Mouse (Mus musculus): ENCODE data around the gene Nrf1. TPM values are rescaled to one million over a fixed set of nuclear protein-coding genes. Genes with fewer than 3 reads are reported as not detected.
A peak's percentile ranks its signal among the peaks of the same experiment; 100 is the strongest.

Nrf1 gene
- polyA plus RNA-seq, 1 experiment from 2014 or later, result 49.8 TPM

- ATAC-seq (ENCODE audit: insufficient read depth, low FRiP score, low read depth), result no peak
- Histone ChIP-seq H3K4me1 (peaks cover 39% of the 10 kb centered on the region), H3K27ac (peak overlapping the region; percentile 85), H3K9ac (peak overlapping the region; percentile 29), H3K4me2 (peak overlapping the region; percentile 67), H3K36me3 (no peaks in the 10 kb centered on the region), H3K9me3 (no peaks in the 10 kb centered on the region), H3K27me3 (replicated peaks) (peaks cover 75% of the 10 kb centered on the region), H3K4me3 (replicated peaks) (peak overlapping the region; percentile 50)
- WGBS, result 2% methylated on average over 44 of the region's 44 CpGs
Measured at GRCm38 (mm10) chr6:30172820-30173550, 125.2 kb downstream of the Nrf1 start.

GRCm38 (mm10) chr6:30173551-30174460 lies 126.0 kb downstream of the Nrf1 start:
- peak; percentile 82 for ATAC-seq (ENCODE audit: insufficient read depth, low FRiP score, low read depth)
- H3K4me1 ChIP-seq, result peaks cover 45% of the 10 kb centered on the region

GRCm38 (mm10) chr6:30174461-30175224 lies 126.9 kb downstream of the Nrf1 start:
- no peaks in the 10 kb centered on the region for H3K9me3 ChIP-seq
- H3K4me1 ChIP-seq, result peaks cover 48% of the 10 kb centered on the region
- under 1% methylated on average over 33 of the region's 33 CpGs for WGBS
- peak overlapping the region; percentile 67 for H3K4me2 ChIP-seq
- ATAC-seq (ENCODE audit: insufficient read depth, low FRiP score, low read depth), result peak; percentile 13; the same call in 1 of the 2 replicates
- no peak overlapping the region for H3K9ac ChIP-seq
- no peak overlapping the region for H3K27ac ChIP-seq
- peak overlapping the region; percentile 50 for H3K4me3 ChIP-seq (replicated peaks)
- peaks cover 91% of the 10 kb centered on the region for H3K27me3 ChIP-seq (replicated peaks)
- no peaks in the 10 kb centered on the region for H3K36me3 ChIP-seq

More at GRCm38 (mm10) chr6:30173551-30174460, 126.0 kb downstream of the Nrf1 start:
- H3K36me3 ChIP-seq, result no peaks in the 10 kb centered on the region
- peak overlapping the region; percentile 85 for H3K27ac ChIP-seq
- H3K9ac ChIP-seq, result peak overlapping the region; percentile 29
- H3K9me3 ChIP-seq, result no peaks in the 10 kb centered on the region
- H3K27me3 ChIP-seq (replicated peaks), result peaks cover 83% of the 10 kb centered on the region
- peak overlapping the region; percentile 67 for H3K4me2 ChIP-seq
- peak overlapping the region; percentile 50 for H3K4me3 ChIP-seq (replicated peaks)
- under 1% methylated on average over 63 of the region's 80 CpGs for WGBS

- H3K27me3 ChIP-seq (replicated peaks), result peaks cover 94% of the 10 kb centered on the region
- no peak overlapping the region for H3K27ac ChIP-seq
- peak overlapping the region; percentile 67 for H3K4me2 ChIP-seq
- H3K4me3 ChIP-seq (replicated peaks), result peak overlapping the region; percentile 50
- H3K9ac ChIP-seq, result no peak overlapping the region
- no peaks in the 10 kb centered on the region for H3K9me3 ChIP-seq
- no peak for ATAC-seq (ENCODE audit: insufficient read depth, low FRiP score, low read depth)
- H3K36me3 ChIP-seq, result no peaks in the 10 kb centered on the region
- peaks cover 50% of the 10 kb centered on the region for H3K4me1 ChIP-seq
- WGBS, result under 1% methylated on average over 45 of the region's 45 CpGs
Measured at GRCm38 (mm10) chr6:30175225-30175917, 127.6 kb downstream of the Nrf1 start.

- H3K27me3 ChIP-seq (replicated peaks), result peaks cover 94% of the 10 kb centered on the region
- peaks cover 50% of the 10 kb centered on the region for H3K4me1 ChIP-seq
- no peak for ATAC-seq (ENCODE audit: insufficient read depth, low FRiP score, low read depth)
- H3K9ac ChIP-seq, result no peak overlapping the region
- under 1% methylated on average over 28 of the region's 28 CpGs for WGBS
- H3K36me3 ChIP-seq, result no peaks in the 10 kb centered on the region
- peak overlapping the region; percentile 67 for H3K4me2 ChIP-seq
- H3K9me3 ChIP-seq, result no peaks in the 10 kb centered on the region
- peak overlapping the region; percentile 50 for H3K4me3 ChIP-seq (replicated peaks)
- H3K27ac ChIP-seq, result no peak overlapping the region
Measured at GRCm38 (mm10) chr6:30175918-30176421, 128.2 kb downstream of the Nrf1 start.

GRCm38 (mm10) chr6:30176496-30176895 lies 128.7 kb downstream of the Nrf1 start:
- no peak for ATAC-seq (ENCODE audit: insufficient read depth, low FRiP score, low read depth)
- no peaks in the 10 kb centered on the region for H3K36me3 ChIP-seq
- 5% methylated on average over 12 of the region's 12 CpGs for WGBS
- no peak overlapping the region for H3K4me2 ChIP-seq
- H3K4me1 ChIP-seq, result peaks cover 50% of the 10 kb centered on the region
- no peak overlapping the region for H3K9ac ChIP-seq
- no peaks in the 10 kb centered on the region for H3K9me3 ChIP-seq
- no peak overlapping the region for H3K27ac ChIP-seq
- H3K27me3 ChIP-seq (replicated peaks), result peaks cover 94% of the 10 kb centered on the region
- H3K4me3 ChIP-seq (replicated peaks), result no peak overlapping the region

- Histone ChIP-seq H3K27me3 (replicated peaks) (peaks cover 88% of the 10 kb centered on the region), H3K9ac (no peak overlapping the region), H3K27ac (no peak overlapping the region), H3K4me3 (replicated peaks) (no peak overlapping the region), H3K4me2 (no peak overlapping the region), H3K9me3 (no peaks in the 10 kb centered on the region), H3K36me3 (no peaks in the 10 kb centered on the region), H3K4me1 (peaks cover 50% of the 10 kb centered on the region)
- ATAC-seq (ENCODE audit: insufficient read depth, low FRiP score, low read depth), result no peak
- 2% methylated on average over 14 of the region's 14 CpGs for WGBS
Measured at GRCm38 (mm10) chr6:30177305-30177704, 129.5 kb downstream of the Nrf1 start.

- Histone ChIP-seq H3K4me2 (no peak overlapping the region), H3K4me3 (replicated peaks) (0 out of 2 replicates have a peak overlapping the region, but pooled peaks have one; percentile 8)
- ATAC-seq (ENCODE audit: insufficient read depth, low FRiP score, low read depth), result no peak
Measured at GRCm38 (mm10) chr6:30178023-30178639, 130.3 kb downstream of the Nrf1 start.

GRCm38 (mm10) chr6:30179046-30179445 lies 131.3 kb downstream of the Nrf1 start:
- 25% methylated on average over 11 of the region's 11 CpGs for WGBS
- Histone ChIP-seq H3K4me3 (replicated peaks) (no peak overlapping the region), H3K27me3 (replicated peaks) (peaks cover 73% of the 10 kb centered on the region), H3K4me1 (peaks cover 36% of the 10 kb centered on the region), H3K36me3 (no peaks in the 10 kb centered on the region), H3K9ac (no peak overlapping the region), H3K27ac (no peak overlapping the region), H3K9me3 (no peaks in the 10 kb centered on the region), H3K4me2 (no peak overlapping the region)
- no peak for ATAC-seq (ENCODE audit: insufficient read depth, low FRiP score, low read depth)

More at GRCm38 (mm10) chr6:30178023-30178639, 130.3 kb downstream of the Nrf1 start:
- 3% methylated on average over 27 of the region's 27 CpGs for WGBS
- Histone ChIP-seq H3K27ac (no peak overlapping the region), H3K36me3 (no peaks in the 10 kb centered on the region), H3K9me3 (no peaks in the 10 kb centered on the region), H3K27me3 (replicated peaks) (peaks cover 82% of the 10 kb centered on the region), H3K9ac (no peak overlapping the region), H3K4me1 (peaks cover 45% of the 10 kb centered on the region)

- ATAC-seq (ENCODE audit: insufficient read depth, low FRiP score, low read depth), result no peak
- 24% methylated on average over 2 of the region's 2 CpGs for WGBS
- H3K27ac ChIP-seq, result no peak overlapping the region
- H3K27me3 ChIP-seq (replicated peaks), result peaks cover 60% of the 10 kb centered on the region
- H3K4me2 ChIP-seq, result no peak overlapping the region
- H3K4me1 ChIP-seq, result peaks cover 24% of the 10 kb centered on the region
- no peak overlapping the region for H3K9ac ChIP-seq
- H3K4me3 ChIP-seq (replicated peaks), result no peak overlapping the region
- H3K36me3 ChIP-seq, result no peaks in the 10 kb centered on the region
- H3K9me3 ChIP-seq, result no peaks in the 10 kb centered on the region
Measured at GRCm38 (mm10) chr6:30180321-30180720, 132.5 kb downstream of the Nrf1 start.

All from stomach, embryonic 15.5 days (tissue).